Mouse (Mus musculus) intestine, embryonic 14.5 days (tissue): Measurements from ENCODE around the gene Anxa2. TPM values are rescaled to one million over a fixed set of nuclear protein-coding genes. Genes with fewer than 3 reads are reported as not detected.

ENCODE experiments used
- ATAC-seq: fragments of 200-750 bp; cut with Nextera tagmentation; replicated peaks from 2 replicates; pipeline ENCODE4 v1.8.0; 2017; ENCODE audit warnings: low read depth, moderate number of reproducible peaks, moderate TSS enrichment, moderate library complexity; ENCODE audit not compliant: low FRiP score, low TSS enrichment
- DNase-seq: peaks from one replicate; pipeline ENCODE4 v3.0.0-alpha.2; 2018; ENCODE audit warnings: low spot score
- H3K27ac ChIP-seq: fragments of 300-500 bp; sonication (generic); 2 replicates; pipeline ENCODE4 v1.5.1; 2014; ENCODE audit warnings: low read depth, mild to moderate bottlenecking, control low read depth
- H3K27me3 ChIP-seq: fragments of 300-500 bp; sonication (generic); replicated peaks from 2 replicates; pipeline ENCODE4 v1.6.1; 2014; ENCODE audit warnings: low read length, control low read depth; ENCODE audit not compliant: control insufficient read depth, insufficient read depth
- H3K36me3 ChIP-seq: fragments of 300-500 bp; sonication (generic); 2 replicates; pipeline ENCODE4 v1.6.1; 2014; ENCODE audit warnings: low read length, control low read depth; ENCODE audit not compliant: control insufficient read depth, insufficient read depth
- H3K4me1 ChIP-seq: fragments of 300-500 bp; sonication (generic); replicated peaks from 2 replicates; pipeline ENCODE4 v1.6.1; 2014; ENCODE audit warnings: low read length, control low read depth, mixed read lengths; ENCODE audit not compliant: control insufficient read depth, insufficient read depth
- H3K4me2 ChIP-seq: fragments of 300-500 bp; sonication (generic); 2 replicates; pipeline ENCODE4 v1.6.1; 2014; ENCODE audit warnings: low read length
- H3K4me3 ChIP-seq: fragments of 300-500 bp; sonication (generic); 2 replicates; pipeline ENCODE4 v1.5.1; 2014; ENCODE audit warnings: low read depth, low read length, control low read depth, mixed read lengths
- H3K9ac ChIP-seq: fragments of 300-500 bp; sonication (generic); 2 replicates; pipeline ENCODE4 v1.6.1; 2014; ENCODE audit warnings: mild to moderate bottlenecking, low read length
- H3K9me3 ChIP-seq: fragments of 300-500 bp; sonication (generic); 2 replicates; pipeline ENCODE4 v1.6.1; 2016; ENCODE audit warnings: low read length, control low read depth; ENCODE audit not compliant: control insufficient read depth
- WGBS: fragments of 180-500 bp; shearing (Covaris S2); extraction: QIAGEN DNeasy Blood & Tissue Kit; methylation state at CpG from one replicate; pipeline ENCODE4 v1.1.7; 2014; 5-methylcytosine and 5-hydroxymethylcytosine counted together
- polyA plus RNA-seq: library from polyadenylated mRNA; unstranded; fragments of >200 nt; fragmentation: Nextera tagmentation; extraction: Ambion mirVana; gene quantifications from 2 replicates; pipeline ENCODE4 v1.2.1, GENCODE M21; 2014

Gene Anxa2
- polyA plus RNA-seq, 1 experiment from 2014 or later, result 383 TPM

GRCm38 (mm10) chr9:69456406-69457075, 3.1 kb downstream of the Anxa2 start:
- no peak overlapping the region; the same call in 1 of the 2 replicates for H3K4me2 ChIP-seq
- DNase-seq, result no peak

DNA sequence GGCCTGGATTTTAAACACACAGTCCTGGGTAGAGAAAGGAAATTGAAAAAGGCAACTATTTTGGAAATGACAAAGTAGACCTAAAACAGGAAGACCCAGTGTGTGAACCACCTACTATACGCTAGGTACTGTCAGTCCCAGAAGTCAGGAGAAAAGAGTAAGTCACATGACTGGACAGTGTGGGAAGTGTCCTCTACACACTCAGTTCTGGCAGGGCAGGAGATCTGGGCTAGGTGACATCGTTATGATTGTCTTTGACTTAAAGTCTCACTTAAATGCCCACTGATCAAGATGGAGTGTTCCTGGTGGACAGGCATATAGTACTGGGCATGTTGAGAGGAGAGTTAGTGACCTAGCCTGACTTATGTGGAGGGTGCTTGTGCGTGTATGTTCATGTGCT, 3.7 kb downstream of the Anxa2 start:
- Histone ChIP-seq H3K36me3 (no peaks in the 10 kb centered on the region), H3K27ac (peak overlapping the region; percentile 82), H3K4me2 (peak overlapping the region; percentile 29), H3K4me3 (no peak overlapping the region), H3K27me3 (peaks cover 14% of the 10 kb centered on the region; the same call in 1 of the 2 replicates), H3K4me1 (peaks cover 51% of the 10 kb centered on the region), H3K9ac (no peak overlapping the region), H3K9me3 (no peaks in the 10 kb centered on the region)
- DNase-seq (no peak), ATAC-seq (no peak)
- 94% methylated on average over 3 of the region's 3 CpGs for WGBS

More at GRCm38 (mm10) chr9:69456406-69457075, 3.1 kb downstream of the Anxa2 start:
- Histone ChIP-seq H3K9ac (no peak overlapping the region), H3K9me3 (no peaks in the 10 kb centered on the region), H3K27ac (no peak overlapping the region), H3K27me3 (0 out of 2 replicates have a peak, but pooled peaks cover 11% of the 10 kb centered on the region), H3K36me3 (no peaks in the 10 kb centered on the region), H3K4me3 (no peak overlapping the region), H3K4me1 (peaks cover 51% of the 10 kb centered on the region)
- WGBS, result 84% methylated on average over 15 of the region's 15 CpGs
- ATAC-seq, result no peak

GRCm38 (mm10) chr9:69457747-69458625, 4.6 kb downstream of the Anxa2 start:
- Histone ChIP-seq H3K27ac (peak overlapping the region; percentile 82), H3K9me3 (no peaks in the 10 kb centered on the region), H3K27me3 (peaks cover 18% of the 10 kb centered on the region; the same call in 1 of the 2 replicates), H3K36me3 (no peaks in the 10 kb centered on the region), H3K4me1 (peaks cover 50% of the 10 kb centered on the region), H3K4me3 (no peak overlapping the region), H3K4me2 (peak overlapping the region; percentile 29), H3K9ac (no peak overlapping the region)
- DNase-seq (peak; percentile 80), ATAC-seq (peak; percentile 33; the same call in 1 of the 2 replicates)
- WGBS, result 33% methylated on average over 14 of the region's 14 CpGs

GRCm38 (mm10) chr9:69458982-69459381, 5.6 kb downstream of the Anxa2 start:
- WGBS, result 31% methylated on average over 2 of the region's 2 CpGs
- no peak overlapping the region for H3K4me3 ChIP-seq
- H3K9me3 ChIP-seq, result no peaks in the 10 kb centered on the region
- peaks cover 18% of the 10 kb centered on the region; the same call in 1 of the 2 replicates for H3K27me3 ChIP-seq
- H3K27ac ChIP-seq, result peak overlapping the region; percentile 82; the same call in 1 of the 2 replicates
- no peak overlapping the region for H3K9ac ChIP-seq
- peaks cover 45% of the 10 kb centered on the region for H3K4me1 ChIP-seq
- ATAC-seq, result no peak
- no peak overlapping the region for H3K4me2 ChIP-seq
- H3K36me3 ChIP-seq, result no peaks in the 10 kb centered on the region
- no peak for DNase-seq

DNA sequence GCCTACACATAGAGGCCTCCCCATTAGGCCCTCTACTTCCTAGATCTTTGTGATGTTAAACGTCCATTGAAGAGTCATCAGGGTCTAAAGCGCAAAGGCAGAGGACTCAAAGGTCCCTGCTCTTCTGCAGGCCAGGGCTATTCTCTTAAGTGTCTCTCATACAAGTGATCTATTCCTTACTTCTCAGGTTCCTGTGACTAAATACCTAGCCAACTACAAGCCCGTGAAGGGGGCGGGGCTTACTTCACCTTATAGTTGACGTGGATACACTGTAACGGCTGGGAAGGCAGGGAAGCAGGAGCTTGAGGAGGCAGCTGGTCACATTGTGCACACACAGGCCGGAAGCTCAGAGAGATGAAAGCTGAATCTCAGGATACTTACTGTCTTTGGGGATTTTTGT, 6.5 kb downstream of the Anxa2 start:
- no peak for ATAC-seq
- Histone ChIP-seq H3K27ac (no peak overlapping the region), H3K9ac (no peak overlapping the region), H3K9me3 (no peaks in the 10 kb centered on the region), H3K4me1 (peaks cover 47% of the 10 kb centered on the region), H3K4me3 (no peak overlapping the region), H3K4me2 (no peak overlapping the region), H3K36me3 (no peaks in the 10 kb centered on the region), H3K27me3 (peaks cover 13% of the 10 kb centered on the region; the same call in 1 of the 2 replicates)
- 91% methylated on average over 7 of the region's 7 CpGs for WGBS
- no peak for DNase-seq

DNA sequence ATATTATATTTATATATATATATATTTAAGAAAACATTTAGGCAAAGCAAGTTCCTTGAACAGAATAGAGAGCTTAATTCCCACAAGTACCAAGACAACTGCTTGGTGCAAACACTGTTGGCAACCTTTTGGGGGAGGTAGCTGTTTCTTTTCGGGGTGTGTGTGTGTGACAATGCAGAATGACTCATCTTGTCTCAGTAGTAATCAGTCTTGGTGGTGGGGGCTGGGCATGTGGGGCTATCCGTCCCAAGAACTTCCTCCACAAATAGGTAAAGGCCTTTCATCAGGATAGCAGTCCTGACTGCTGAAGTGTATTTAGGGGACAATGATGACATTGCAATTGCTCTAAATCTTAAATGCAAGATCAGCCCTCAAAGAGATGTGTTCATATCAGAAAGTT, 9.6 kb downstream of the Anxa2 start:
- H3K4me3 ChIP-seq, result no peak overlapping the region
- H3K36me3 ChIP-seq, result no peaks in the 10 kb centered on the region
- peaks cover 40% of the 10 kb centered on the region for H3K4me1 ChIP-seq
- ATAC-seq, result no peak
- H3K4me2 ChIP-seq, result no peak overlapping the region
- no peak overlapping the region for H3K27ac ChIP-seq
- no peak overlapping the region for H3K9ac ChIP-seq
- no peaks in the 10 kb centered on the region for H3K9me3 ChIP-seq
- peaks cover 12% of the 10 kb centered on the region; the same call in 1 of the 2 replicates for H3K27me3 ChIP-seq
- 81% methylated on average over 2 of the region's 2 CpGs for WGBS
- no peak for DNase-seq

DNA sequence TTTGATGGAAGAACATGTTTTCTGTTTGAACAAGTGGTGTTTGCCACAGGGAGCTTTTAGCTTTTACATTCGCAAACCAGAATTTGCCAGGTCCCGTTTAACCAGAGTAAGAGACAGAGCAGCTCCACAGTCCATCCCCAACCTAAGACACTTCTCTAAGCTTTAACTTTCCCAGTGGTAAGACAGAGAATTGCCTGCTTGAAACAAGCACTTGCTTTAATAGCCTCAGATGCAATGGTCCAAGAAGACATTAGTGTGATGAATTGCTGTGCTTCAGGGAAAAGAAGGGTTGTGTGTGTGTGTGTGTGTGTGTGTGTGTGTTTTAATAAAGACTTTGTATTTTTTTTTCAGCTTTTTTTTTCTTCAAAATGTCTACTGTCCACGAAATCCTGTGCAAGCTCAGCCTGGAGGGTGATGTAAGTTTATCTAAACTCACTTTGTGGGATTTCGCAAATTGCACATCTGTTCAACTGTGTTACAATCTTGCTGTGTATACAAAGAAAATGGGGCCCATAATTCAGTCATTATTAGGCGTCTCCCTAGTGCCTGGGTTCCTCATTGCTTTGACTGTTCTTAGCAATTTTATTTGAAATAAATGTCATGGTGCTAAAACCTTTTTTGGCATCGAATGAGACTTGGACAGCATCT, 10.8 kb downstream of the Anxa2 start:
- 41% methylated on average over 6 of the region's 6 CpGs for WGBS
- DNase-seq (no peak), ATAC-seq (no peak)
- no peak overlapping the region for H3K4me2 ChIP-seq
- H3K4me3 ChIP-seq, result no peak overlapping the region
- no peak overlapping the region for H3K9ac ChIP-seq
- H3K4me1 ChIP-seq, result peaks cover 36% of the 10 kb centered on the region
- H3K9me3 ChIP-seq, result no peaks in the 10 kb centered on the region
- H3K36me3 ChIP-seq, result no peaks in the 10 kb centered on the region
- peaks cover 12% of the 10 kb centered on the region; the same call in 1 of the 2 replicates for H3K27me3 ChIP-seq
- H3K27ac ChIP-seq, result no peak overlapping the region

DNA sequence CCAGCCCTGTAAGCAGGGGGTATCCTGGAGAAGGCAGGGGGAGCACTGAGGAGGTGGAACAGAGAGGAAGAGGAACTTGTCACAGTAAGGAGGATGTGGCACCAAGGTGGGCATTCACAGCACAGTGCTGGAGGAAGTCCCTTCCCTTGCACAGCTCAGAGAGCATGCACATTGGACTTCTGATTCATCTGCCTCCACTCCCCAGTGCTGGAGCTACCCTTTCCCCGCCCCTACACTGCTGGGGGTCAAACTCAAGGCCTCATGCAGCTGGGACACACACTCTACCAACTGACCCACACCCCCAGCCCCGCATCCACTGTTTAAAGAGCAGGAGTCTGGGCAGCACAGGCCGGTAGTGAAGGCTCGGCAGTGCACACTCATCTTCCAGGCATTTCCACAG, 12.7 kb downstream of the Anxa2 start:
- WGBS, result 52% methylated on average over 4 of the region's 4 CpGs
- no peak overlapping the region for H3K27ac ChIP-seq
- H3K4me1 ChIP-seq, result peaks cover 53% of the 10 kb centered on the region
- peaks cover 12% of the 10 kb centered on the region; the same call in 1 of the 2 replicates for H3K27me3 ChIP-seq
- ATAC-seq (no peak), DNase-seq (no peak)
- H3K9me3 ChIP-seq, result no peaks in the 10 kb centered on the region
- H3K9ac ChIP-seq, result no peak overlapping the region
- H3K4me2 ChIP-seq, result no peak overlapping the region
- no peak overlapping the region for H3K4me3 ChIP-seq
- H3K36me3 ChIP-seq, result no peaks in the 10 kb centered on the region
